Mouse (Mus musculus) kidney, embryonic 14.5 days (tissue): Measurements from ENCODE around the gene C6. TPM values are rescaled to one million over a fixed set of nuclear protein-coding genes. Genes with fewer than 3 reads are reported as not detected.

ENCODE experiments used
- polyA plus RNA-seq: library from polyadenylated mRNA; unstranded; fragments of >200 nt; fragmentation: Nextera tagmentation; extraction: Ambion mirVana; gene quantifications from 2 replicates; pipeline ENCODE4 v1.2.1, GENCODE M21; 2014

Gene C6
- polyA plus RNA-seq, 1 experiment from 2014 or later = 0.09 TPM

Other genes with a start within 250 kb of the C6 start
- gene Mroh2b, start 171.6 kb downstream of the C6 start, polyA plus RNA-seq = not detected in 2 replicates